Mouse (Mus musculus) forebrain, postnatal 0 days (tissue): ENCODE measurements around the gene Il22ra2. TPM values are rescaled to one million over a fixed set of nuclear protein-coding genes. Genes with fewer than 3 reads are reported as not detected.

ENCODE experiments used
- ATAC-seq: fragments of 200-750 bp; cut with Nextera tagmentation; 2 replicates; pipeline ENCODE4 v1.8.0; 2017; ENCODE audit warnings: mild to moderate bottlenecking, moderate library complexity
- DNase-seq: peaks from one replicate; pipeline ENCODE4 v3.0.0-alpha.2; 2015
- H3K27ac ChIP-seq: fragments of 300-500 bp; sonication (generic); 2 replicates; pipeline ENCODE4 v1.5.1; 2014; ENCODE audit warnings: low read depth, mild to moderate bottlenecking, antibody characterized with exemption, low read length, moderate library complexity, mixed read lengths
- H3K27me3 ChIP-seq: fragments of 300-500 bp; sonication (generic); 2 replicates; pipeline ENCODE4 v1.6.1; 2014; ENCODE audit warnings: mild to moderate bottlenecking, low read length, mixed read lengths; ENCODE audit not compliant: insufficient read depth
- H3K36me3 ChIP-seq: fragments of 300-500 bp; sonication (generic); 2 replicates; pipeline ENCODE4 v1.6.1; 2014; ENCODE audit warnings: mild to moderate bottlenecking, moderate library complexity; ENCODE audit not compliant: insufficient read depth
- H3K4me1 ChIP-seq: fragments of 300-500 bp; sonication (generic); 2 replicates; pipeline ENCODE4 v1.6.1; 2014; ENCODE audit warnings: antibody characterized with exemption; ENCODE audit not compliant: insufficient read depth
- H3K4me2 ChIP-seq: fragments of 300-500 bp; sonication (generic); 2 replicates; pipeline ENCODE4 v1.6.1; 2014; ENCODE audit warnings: low read depth, mild to moderate bottlenecking, moderate library complexity
- H3K4me3 ChIP-seq: fragments of 300-500 bp; sonication (generic); 2 replicates; pipeline ENCODE4 v1.5.1; 2014; ENCODE audit warnings: low read depth, low read length, mixed read lengths
- H3K9ac ChIP-seq: fragments of 300-500 bp; sonication (generic); 2 replicates; pipeline ENCODE4 v1.6.1; 2014; ENCODE audit warnings: mild to moderate bottlenecking
- H3K9me3 ChIP-seq: fragments of 300-500 bp; sonication (generic); 2 replicates; pipeline ENCODE4 v1.6.1; 2016; ENCODE audit warnings: low read length
- CTCF ChIP-seq: sonication (generic); IDR thresholded peaks from 2 replicates; pipeline ENCODE4 v1.5.1; 2016; ENCODE audit warnings: antibody characterized with exemption, control low read depth, low read depth
- WGBS: fragments of 180-500 bp; shearing (Covaris S2); extraction: QIAGEN DNeasy Blood & Tissue Kit; methylation state at CpG from one replicate; pipeline ENCODE4 v1.1.7; 2014; 5-methylcytosine and 5-hydroxymethylcytosine counted together
- polyA plus RNA-seq: library from polyadenylated mRNA; unstranded; fragments of >200 nt; fragmentation: Nextera tagmentation; extraction: Ambion mirVana; gene quantifications from 2 replicates; pipeline ENCODE4 v1.2.1, GENCODE M21; 2015
- total RNA-seq: library from RNA; depleted of rRNA; stranded (reverse); fragments of >200 nt; gene quantifications from 2 replicates; pipeline ENCODE4 v1.2.3, GENCODE M21; 2014

The Il22ra2 gene
- total and polyA plus RNA-seq, 2 experiments from 2014 or later: not detected

DNA sequence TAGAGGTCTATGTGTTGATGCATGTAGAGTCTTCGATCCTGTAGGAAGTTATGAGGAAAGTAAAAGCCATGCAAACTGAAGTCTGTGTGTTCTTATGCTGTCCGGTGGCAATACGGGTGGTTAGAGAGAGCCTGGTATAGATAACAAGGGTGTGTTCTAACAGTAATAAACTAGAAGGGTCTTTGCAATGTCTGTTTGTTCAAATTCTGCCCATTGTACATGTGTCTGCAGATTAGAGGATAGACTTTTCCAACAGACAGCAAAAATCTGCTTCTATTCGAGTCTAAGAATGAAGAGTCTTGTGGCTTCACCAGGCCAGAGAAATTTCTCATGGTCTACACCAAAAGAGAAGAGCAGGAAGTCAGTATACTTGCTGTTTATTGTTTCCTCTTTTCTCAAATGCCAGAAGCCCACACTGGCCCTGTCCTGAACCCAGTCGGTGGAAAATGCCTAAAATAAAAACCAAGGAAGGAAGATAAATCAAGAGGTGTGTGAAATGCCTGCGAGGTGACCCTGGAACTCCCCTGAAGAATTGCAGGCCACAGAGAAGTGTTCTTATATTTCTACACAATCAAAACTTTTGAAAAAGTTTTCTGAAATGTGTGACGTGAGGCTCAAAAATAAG is 38.9 kb upstream of the Il22ra2 start:
- ATAC-seq: no peak
- H3K4me1 ChIP-seq: no peaks in the 10 kb centered on the region
- no peak overlapping the region for H3K27ac ChIP-seq
- no peak overlapping the region for H3K4me2 ChIP-seq
- no peak overlapping the region for H3K4me3 ChIP-seq
- DNase-seq: no peak
- no peaks in the 10 kb centered on the region for H3K36me3 ChIP-seq
- no peaks in the 10 kb centered on the region for H3K9me3 ChIP-seq
- 87% methylated on average over 7 of the region's 7 CpGs for WGBS
- no peak overlapping the region for H3K9ac ChIP-seq
- H3K27me3 ChIP-seq: no peaks in the 10 kb centered on the region
- TF ChIP-seq CTCF: no peak

DNA sequence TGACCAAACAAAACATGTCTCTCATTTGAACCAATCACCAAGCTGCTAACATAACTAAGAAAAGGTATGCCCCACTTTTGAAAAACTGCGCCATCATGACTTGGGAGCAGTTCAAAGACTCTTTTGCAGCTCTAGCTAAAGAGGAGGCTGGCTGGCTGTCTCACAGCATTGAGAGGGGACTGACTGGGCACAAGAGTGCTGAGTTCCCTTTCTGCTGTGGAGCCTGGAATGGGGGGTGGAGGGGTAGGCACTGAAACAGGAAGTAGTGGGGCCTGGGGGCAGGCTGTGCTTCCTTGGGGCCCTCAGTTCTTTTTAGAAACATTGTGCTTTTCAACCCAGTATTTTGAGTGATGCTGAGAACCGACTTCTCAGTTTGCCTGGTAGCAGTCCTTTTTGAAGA is 37.7 kb upstream of the Il22ra2 start:
- H3K27me3 ChIP-seq: no peaks in the 10 kb centered on the region
- no peaks in the 10 kb centered on the region for H3K9me3 ChIP-seq
- DNase-seq: no peak
- no peak overlapping the region for H3K4me2 ChIP-seq
- no peak overlapping the region for H3K4me3 ChIP-seq
- no peak overlapping the region for H3K27ac ChIP-seq
- no peaks in the 10 kb centered on the region for H3K4me1 ChIP-seq
- no peaks in the 10 kb centered on the region for H3K36me3 ChIP-seq
- TF ChIP-seq CTCF: no peak
- WGBS: 76% methylated on average over 2 of the region's 2 CpGs
- no peak for ATAC-seq
- no peak overlapping the region for H3K9ac ChIP-seq

DNA sequence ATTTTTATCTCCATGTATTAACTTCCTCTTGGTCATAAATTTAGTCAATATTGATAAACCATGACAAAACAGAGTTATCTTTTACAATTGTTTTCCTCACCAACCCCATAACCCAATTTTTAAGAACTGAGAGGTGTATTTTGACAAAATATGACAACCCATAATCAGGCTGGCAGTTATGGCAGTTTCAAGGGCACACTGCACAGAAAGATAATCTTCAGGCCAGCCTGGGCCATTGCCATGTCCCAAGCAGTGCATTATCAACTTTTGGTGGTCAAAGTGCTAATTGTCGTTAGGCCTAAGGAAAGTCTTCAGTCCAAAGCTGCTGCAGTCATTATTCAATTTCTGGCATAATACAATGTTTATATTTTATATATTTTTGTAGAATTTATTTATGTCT is 37.0 kb upstream of the Il22ra2 start:
- no peak for TF ChIP-seq CTCF
- Histone ChIP-seq H3K27me3 (no peaks in the 10 kb centered on the region), H3K4me3 (no peak overlapping the region), H3K36me3 (no peaks in the 10 kb centered on the region), H3K27ac (no peak overlapping the region), H3K9ac (no peak overlapping the region), H3K9me3 (no peaks in the 10 kb centered on the region), H3K4me1 (no peaks in the 10 kb centered on the region), H3K4me2 (no peak overlapping the region)
- DNase-seq (no peak), ATAC-seq (no peak)
- 91% methylated on average over 1 of the region's 1 CpGs for WGBS

DNA sequence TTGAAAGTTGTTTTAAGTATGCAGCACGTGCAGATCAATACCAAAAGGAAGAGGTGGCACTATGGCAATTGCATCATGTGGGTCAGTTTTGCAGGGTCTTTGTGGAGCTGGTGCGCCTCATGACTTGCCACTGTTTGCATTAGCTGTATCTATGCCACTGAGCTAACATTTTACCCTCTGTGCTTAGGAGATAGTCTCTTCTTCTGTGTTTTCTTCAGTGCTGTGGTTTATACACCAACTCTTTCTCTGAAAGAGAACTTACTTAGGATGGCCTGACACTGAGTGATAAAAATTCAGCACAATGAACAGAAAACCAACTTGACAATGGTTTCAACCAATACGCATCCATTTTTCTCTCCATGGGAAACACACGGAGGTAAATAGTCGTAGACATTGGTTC is 35.9 kb upstream of the Il22ra2 start:
- no peak for ATAC-seq
- no peak for TF ChIP-seq CTCF
- H3K9me3 ChIP-seq: no peaks in the 10 kb centered on the region
- no peak overlapping the region for H3K4me3 ChIP-seq
- H3K4me1 ChIP-seq: no peaks in the 10 kb centered on the region
- 90% methylated on average over 5 of the region's 5 CpGs for WGBS
- H3K36me3 ChIP-seq: no peaks in the 10 kb centered on the region
- no peak for DNase-seq
- H3K27ac ChIP-seq: no peak overlapping the region
- H3K9ac ChIP-seq: no peak overlapping the region
- no peaks in the 10 kb centered on the region for H3K27me3 ChIP-seq
- no peak overlapping the region for H3K4me2 ChIP-seq

DNA sequence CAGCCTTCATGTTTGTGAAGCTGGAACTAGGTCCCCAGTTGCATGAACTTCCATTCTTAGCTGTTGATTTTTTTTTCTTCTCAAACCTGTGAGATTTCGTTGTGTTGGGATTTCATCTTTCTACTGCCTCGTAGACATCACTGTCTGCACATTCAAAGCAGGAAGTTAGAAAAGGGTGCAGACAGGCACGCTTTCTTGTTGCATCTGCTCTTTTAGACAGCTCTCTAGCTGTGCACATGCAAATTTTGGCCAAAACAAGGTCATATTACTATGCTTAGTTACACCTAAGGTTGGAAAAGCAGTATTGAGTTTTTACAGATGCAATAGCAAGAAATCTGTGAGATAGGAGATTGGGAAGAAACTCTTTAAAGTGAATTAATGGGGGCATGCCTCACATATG is 34.5 kb upstream of the Il22ra2 start:
- 89% methylated on average over 3 of the region's 3 CpGs for WGBS
- DNase-seq (no peak), ATAC-seq (no peak)
- Histone ChIP-seq H3K4me1 (no peaks in the 10 kb centered on the region), H3K9ac (no peak overlapping the region), H3K4me3 (no peak overlapping the region), H3K27me3 (no peaks in the 10 kb centered on the region), H3K36me3 (no peaks in the 10 kb centered on the region), H3K9me3 (no peaks in the 10 kb centered on the region), H3K4me2 (no peak overlapping the region), H3K27ac (no peak overlapping the region)
- TF ChIP-seq CTCF: no peak

DNA sequence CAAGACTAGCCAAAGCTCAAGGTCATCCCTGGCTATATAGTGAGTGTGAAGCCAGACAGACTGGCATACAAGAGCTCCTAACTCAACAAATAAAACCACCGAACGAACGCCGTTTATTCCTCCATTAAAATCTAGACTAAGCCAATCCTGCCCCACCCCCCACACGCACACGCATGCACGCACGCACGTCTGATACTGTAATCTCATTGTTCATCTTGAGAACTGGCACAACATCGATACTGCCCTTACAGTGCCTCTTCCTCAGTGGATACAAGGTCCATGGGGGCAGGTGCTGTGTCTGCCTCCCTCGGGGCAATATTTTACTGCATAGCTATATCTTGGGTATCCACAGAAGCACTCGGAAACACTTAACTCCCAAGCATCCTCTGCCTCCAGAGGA is 32.2 kb upstream of the Il22ra2 start:
- WGBS: 91% methylated on average over 12 of the region's 12 CpGs
- DNase-seq (no peak), ATAC-seq (no peak)
- Histone ChIP-seq H3K27me3 (no peaks in the 10 kb centered on the region), H3K9me3 (no peaks in the 10 kb centered on the region), H3K4me3 (no peak overlapping the region), H3K9ac (no peak overlapping the region), H3K36me3 (no peaks in the 10 kb centered on the region), H3K4me1 (peaks cover 6% of the 10 kb centered on the region; the same call in 1 of the 2 replicates), H3K27ac (no peak overlapping the region), H3K4me2 (no peak overlapping the region)
- TF ChIP-seq CTCF: no peak

DNA sequence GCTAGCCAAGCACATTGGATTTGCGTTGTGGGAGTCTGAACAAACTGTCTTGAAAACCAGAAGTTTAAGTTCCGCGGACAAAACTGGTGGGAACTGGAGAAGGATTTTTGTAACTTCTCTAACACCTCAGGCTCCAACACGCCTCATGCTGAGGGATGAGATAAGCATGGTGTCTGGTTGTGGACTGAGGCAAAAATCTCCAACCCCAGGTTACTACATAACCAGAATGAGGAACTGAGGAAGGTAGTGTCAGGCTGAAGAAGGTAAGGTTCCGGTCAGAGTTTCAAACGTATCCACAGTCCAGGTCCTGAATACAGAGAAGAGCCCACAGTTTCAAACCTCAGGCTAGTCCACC is 30.5 kb upstream of the Il22ra2 start:
- Histone ChIP-seq H3K4me3 (peak overlapping the region; percentile 80), H3K27ac (no peak overlapping the region), H3K27me3 (no peaks in the 10 kb centered on the region), H3K4me2 (peak overlapping the region; percentile 85), H3K9ac (no peak overlapping the region), H3K4me1 (peaks cover 6% of the 10 kb centered on the region; the same call in 1 of the 2 replicates), H3K9me3 (no peaks in the 10 kb centered on the region), H3K36me3 (no peaks in the 10 kb centered on the region)
- no peak for DNase-seq
- no peak for TF ChIP-seq CTCF
- 38% methylated on average over 6 of the region's 6 CpGs for WGBS
- ATAC-seq: no peak; the same call in 1 of the 2 replicates
